ENCODE assay signal across 10 mouse cellular contexts in genomic region chr14:24206736-24207359, GRCm38 (mm10). TPM values are rescaled to one million over a fixed set of nuclear protein-coding genes. Genes with fewer than 3 reads are reported as not detected.
A peak's percentile ranks its signal among the peaks of the same experiment; 100 is the strongest.
DNase-seq lines count a peak whose midpoint lies in the region; ATAC-seq and TF ChIP-seq lines count a peak whose summit lies in the region.
"Had no signal": no experiment of that assay in that cellular context is flagged by ENCODE, and none has a peak within 500 bp of the region (broad histone marks: within the 10 kb centered on the region; RNA-seq: fewer than 3 reads in every experiment).

No protein-coding gene starts in this region.

- peak overlapping the region; percentile 81 for H3K27ac ChIP-seq in heart, embryonic 10.5 days
- H3K27ac ChIP-seq in heart, adult 2 months: no peak overlapping the region
- no peak overlapping the region for H3K27ac ChIP-seq in lung, embryonic 16.5 days (ENCODE audit: low read length)
- no peak overlapping the region for H3K27ac ChIP-seq in cerebellum, adult 2 months (ENCODE audit: insufficient read depth, low read length)

- ATAC-seq in lung, embryonic 16.5 days (ENCODE audit: low read depth): peak; percentile 47

- intact Hi-C loops in heart, adult 2 months (cut with DNase I): no loop called here

- H3K9ac ChIP-seq in heart, adult 2 months (ENCODE audit: low read depth, low read length): no peak overlapping the region
- H3K9ac ChIP-seq in lung, embryonic 16.5 days (ENCODE audit: low read length): no peak overlapping the region

- peaks cover 87% of the 10 kb centered on the region for H3K4me1 ChIP-seq in heart, embryonic 10.5 days
- peaks cover 11% of the 10 kb centered on the region for H3K4me1 ChIP-seq in heart, adult 2 months (ENCODE audit: control insufficient read depth, insufficient read depth, low read length)
- peaks cover 14% of the 10 kb centered on the region for H3K4me1 ChIP-seq in lung, embryonic 16.5 days (replicated peaks; ENCODE audit: control insufficient read depth, insufficient read depth, low read length)
- H3K4me1 ChIP-seq in cerebellum, adult 2 months (ENCODE audit: control insufficient read depth, insufficient read depth, low read length): no peaks in the 10 kb centered on the region; the same call in 1 of the 2 replicates

- TF ChIP-seq POLR2A in heart, adult 2 months (IDR thresholded peaks at IDR 0.05; ENCODE audit: insufficient read depth, low read depth, low read length): no peak
- no peak for TF ChIP-seq POLR2A in cerebellum, adult 2 months (IDR thresholded peaks at IDR 0.05; ENCODE audit: borderline replicate concordance, insufficient read depth, low read length)

- H3K36me3 ChIP-seq in heart, embryonic 10.5 days: no peaks in the 10 kb centered on the region
- H3K36me3 ChIP-seq in heart, adult 2 months (ENCODE audit: control insufficient read depth, insufficient read depth, low read length): no peaks in the 10 kb centered on the region
- H3K36me3 ChIP-seq in lung, embryonic 16.5 days (ENCODE audit: control insufficient read depth, insufficient read depth, low read length): no peaks in the 10 kb centered on the region

- peak overlapping the region; percentile 15; the same call in 1 of the 2 replicates for H3K4me3 ChIP-seq in heart, embryonic 10.5 days
- H3K4me3 ChIP-seq in heart, adult 2 months: no peak overlapping the region
- no peak overlapping the region for H3K4me3 ChIP-seq in lung, embryonic 16.5 days (ENCODE audit: low read length)
- no peak overlapping the region for H3K4me3 ChIP-seq in cerebellum, adult 2 months (replicated peaks; ENCODE audit: insufficient read depth, low read depth, low read length)

- peak; percentile 91 for DNase-seq in heart, embryonic 10.5 days (ENCODE audit: low spot score)
- DNase-seq in heart, adult 2 months: no peak
- no peak for DNase-seq in lung, postnatal 25 days (ENCODE audit: low spot score)
- peak; percentile 74 to 76 for DNase-seq in adrenal gland, postnatal 36 days
- DNase-seq in lung, postnatal 4 days: peak; percentile 22 to 44
- DNase-seq in cerebellum, adult 2 months: no peak
- no peak for DNase-seq in thymus, postnatal 36 days
- DNase-seq: heart, postnatal 36 days; thymus, postnatal 4 days had no signal

- no peak for TF ChIP-seq EP300 in heart, adult 2 months (IDR thresholded peaks at IDR 0.05; ENCODE audit: insufficient read depth, low read depth, low read length)

- peaks cover 1% of the 10 kb centered on the region; the same call in 1 of the 2 replicates for H3K79me2 ChIP-seq in heart, adult 2 months (replicated peaks; ENCODE audit: control insufficient read depth, insufficient read depth, low read length)

- WGBS in heart, embryonic 10.5 days: 19% methylated on average over 12 of the region's 12 CpGs
- WGBS in heart, adult 2 months: 66% methylated on average over 12 of the region's 12 CpGs
- WGBS in lung, embryonic 16.5 days: 44% methylated on average over 12 of the region's 12 CpGs
- 80% methylated on average over 12 of the region's 12 CpGs for WGBS in cerebellum, adult 2 months

- no peaks in the 10 kb centered on the region for H3K9me3 ChIP-seq in heart, embryonic 10.5 days
- H3K9me3 ChIP-seq in lung, embryonic 16.5 days (ENCODE audit: control insufficient read depth, low read length): no peaks in the 10 kb centered on the region

- no peak for TF ChIP-seq CTCF in heart, adult 2 months (IDR thresholded peaks at IDR 0.05)
- no peak for TF ChIP-seq CTCF in cerebellum, adult 2 months (IDR thresholded peaks at IDR 0.05; ENCODE audit: borderline replicate concordance, insufficient read depth, low read depth, low read length)

- H3K4me2 ChIP-seq in lung, embryonic 16.5 days (ENCODE audit: low read depth, low read length): no peak overlapping the region

- no peaks in the 10 kb centered on the region for H3K27me3 ChIP-seq in heart, embryonic 10.5 days (ENCODE audit: insufficient read depth, poor library complexity, severe bottlenecking)
- no peaks in the 10 kb centered on the region for H3K27me3 ChIP-seq in heart, adult 2 months (ENCODE audit: control insufficient read depth, insufficient read depth, low read length)
- no peaks in the 10 kb centered on the region for H3K27me3 ChIP-seq in lung, embryonic 16.5 days (ENCODE audit: control insufficient read depth, insufficient read depth, low read depth, low read length)
- H3K27me3 ChIP-seq in cerebellum, adult 2 months (ENCODE audit: control insufficient read depth, insufficient read depth, low read length): no peaks in the 10 kb centered on the region

RNA-seq across cellular contexts. Expression of gene Dlg5, which starts 38.9 kb away (rescaled TPM):
- 11.3 and 15.1 TPM in 2 replicates for polyA plus RNA-seq in heart, embryonic 10.5 days (2016; fragmentation: Nextera tagmentation; extraction: Ambion mirVana)
- 1 to 10 TPM; 7.7 TPM for total RNA-seq in heart, adult 2 months (2021)
- polyA plus RNA-seq in heart, adult 2 months (2012; rRNA removed): 11.4 and 13.9 TPM in 2 replicates
- polyA plus RNA-seq in lung, embryonic 16.5 days (2015; fragmentation: Nextera tagmentation; extraction: Ambion mirVana): 9.9 and 11.8 TPM in 2 replicates
- 10 to 100 TPM; 41.3 to 51.0 TPM for total RNA-seq in adrenal gland, postnatal 36 days (2021)
- polyA plus RNA-seq in cerebellum, adult 2 months (2012; rRNA removed): 29.2 and 32.4 TPM in 2 replicates

Comparison
In these comparisons a context has a peak if more than half of its experiments do, and no peak if none do; other contexts are left out.
1. DNase-seq: peak in heart, embryonic 10.5 days (single experiment), adrenal gland, postnatal 36 days (2 of 2) and lung, postnatal 4 days (2 of 2); none in heart, adult 2 months (0 of 2), lung, postnatal 25 days (single experiment), cerebellum, adult 2 months (0 of 2) and thymus, postnatal 36 days (0 of 2).